Mouse (Mus musculus) layer of hippocampus, postnatal 25 days (tissue): ENCODE measurements at regions not wholly inside any gene's neighbourhood (a gene's known extent, or its start where the extent isn't known, plus 50 kb on each side); places are given as distances from the start of the nearest gene placed in this dataset.
"Not testable (repeated sequence)": the region's sequence is repeated elsewhere in the genome, so short reads cannot be mapped to it uniquely, and the experiment has no call there.

Source experiments
- DNase-seq, 2 experiments: peaks; one replicate each; pipeline ENCODE4 v3.0.0; 2022; ENCODE audit warnings: mixed read lengths in 2 of 2, low spot score in 1 of 2; ENCODE audit errors: extremely low spot score in 1 of 2

DNA sequence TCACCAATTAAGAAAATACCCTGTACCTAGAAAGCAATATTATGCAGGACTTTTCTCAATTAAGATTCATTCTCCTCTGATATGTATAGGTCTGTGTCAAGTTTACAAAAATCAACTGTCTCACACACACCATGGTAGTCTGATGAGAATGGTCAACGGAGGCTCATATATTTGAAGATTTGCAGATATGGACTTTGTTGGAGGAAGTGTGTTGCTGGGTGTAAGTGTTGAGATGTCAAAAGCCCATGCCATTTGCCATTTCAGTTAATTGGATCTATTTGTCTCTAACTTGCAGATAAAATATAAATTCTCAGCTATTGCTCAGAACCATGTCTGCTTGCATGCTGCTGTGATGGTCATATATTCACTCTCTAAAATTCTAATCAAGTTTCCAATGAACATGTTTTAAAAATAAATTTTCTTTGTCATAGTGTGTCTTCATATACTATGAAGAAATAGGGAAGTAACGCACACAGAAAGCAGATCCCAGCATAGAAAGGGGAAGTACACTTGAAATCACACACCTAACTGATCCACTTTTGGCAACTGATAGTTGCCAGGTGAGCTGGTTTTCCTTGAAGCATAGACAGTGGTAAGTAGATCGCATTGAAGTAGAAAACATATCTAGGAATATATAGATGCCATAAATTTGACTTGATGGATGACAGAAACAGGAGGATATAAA, 326.4 kb downstream of the Gm11232 start:
- DNase-seq = no peak

DNA sequence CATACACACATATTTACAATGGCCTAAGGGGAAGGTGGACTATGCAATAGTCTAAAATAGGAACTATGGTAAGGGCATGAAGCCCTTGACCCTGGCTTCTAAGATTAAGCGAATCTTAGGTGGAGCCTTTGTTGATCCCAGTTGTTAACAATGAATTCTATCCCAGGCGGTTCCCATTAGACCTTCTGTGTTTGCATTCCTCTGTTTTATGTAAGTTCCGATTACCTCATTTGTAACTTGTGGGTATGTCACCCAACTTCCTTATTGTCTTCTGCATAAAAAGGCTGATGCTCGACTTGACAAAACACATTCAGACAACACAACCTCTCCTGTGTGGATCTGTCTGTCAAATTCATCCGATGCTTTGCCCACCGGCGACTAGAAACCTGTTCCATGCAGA, 335.6 kb downstream of the Gm11232 start:
- DNase-seq = not testable (repeated sequence)

- no peak for DNase-seq
These were observed 347.9 kb downstream of the Gm11232 start for GRCm38 (mm10) chr4:71409867-71410266.

- DNase-seq = no peak
These were observed 367.3 kb downstream of the Gm11232 start for GRCm38 (mm10) chr4:71390444-71390843.

- no peak for DNase-seq
These were observed 388.5 kb downstream of the Gm11232 start for GRCm38 (mm10) chr4:71369276-71369675.

DNA sequence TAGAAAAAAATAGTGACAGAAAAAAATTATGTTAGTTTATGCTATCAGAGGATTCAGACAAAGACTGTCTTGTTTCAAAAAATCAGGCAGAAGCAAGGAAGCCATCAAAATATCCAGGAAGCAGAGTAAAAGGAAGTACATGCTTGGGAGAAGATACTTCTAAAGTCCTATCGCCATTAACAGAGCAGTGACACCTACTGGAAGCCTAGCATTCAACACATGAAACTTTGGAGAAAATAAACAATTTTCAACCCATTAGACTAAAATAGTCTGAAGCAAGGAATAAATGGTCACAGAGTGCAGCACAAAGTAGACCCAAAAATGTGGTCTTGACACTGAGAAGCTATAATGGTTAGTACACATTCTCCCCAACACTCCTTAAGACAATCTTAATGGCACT, 394.0 kb downstream of the Gm11232 start:
- DNase-seq = no peak

GRCm38 (mm10) chr4:71357626-71358025, 400.1 kb downstream of the Gm11232 start:
- DNase-seq = no peak

- no peak for DNase-seq
These were observed 401.1 kb downstream of the Gm11232 start for GRCm38 (mm10) chr4:71356714-71357113.

- DNase-seq = no peak
These were observed 401.5 kb downstream of the Gm11232 start for GRCm38 (mm10) chr4:71356310-71356709.

- DNase-seq = no peak
These were observed 405.9 kb downstream of the Gm11232 start for GRCm38 (mm10) chr4:71351880-71352279.

GRCm38 (mm10) chr4:71343068-71343467, 414.7 kb downstream of the Gm11232 start:
- DNase-seq = no peak

GRCm38 (mm10) chr4:71338582-71338981, 419.2 kb downstream of the Gm11232 start:
- DNase-seq = no peak

DNA sequence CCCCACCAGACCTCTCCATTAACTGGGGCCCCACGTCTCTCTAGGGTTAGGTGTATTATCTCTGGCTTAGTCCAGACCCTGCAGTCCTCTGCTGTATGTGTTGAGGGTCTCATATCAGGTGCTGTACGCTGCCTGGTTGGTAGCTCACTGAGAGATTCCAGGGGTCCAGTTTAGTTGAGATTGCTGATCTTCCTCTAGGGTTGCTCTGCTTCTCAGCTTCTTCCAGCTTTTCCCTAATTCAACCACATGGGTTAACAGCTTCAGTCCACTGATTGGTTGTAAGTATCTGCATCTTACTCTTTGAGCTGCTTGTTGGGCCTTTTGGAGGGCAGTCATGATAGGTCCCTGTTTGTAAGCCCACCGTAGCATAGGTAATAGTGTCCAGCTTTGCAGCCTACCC, 425.1 kb downstream of the Gm11232 start:
- DNase-seq = no peak

- DNase-seq = peak in 1 of 2 experiments; percentile 34
These were observed 425.7 kb downstream of the Gm11232 start for GRCm38 (mm10) chr4:71332018-71332417.

DNA sequence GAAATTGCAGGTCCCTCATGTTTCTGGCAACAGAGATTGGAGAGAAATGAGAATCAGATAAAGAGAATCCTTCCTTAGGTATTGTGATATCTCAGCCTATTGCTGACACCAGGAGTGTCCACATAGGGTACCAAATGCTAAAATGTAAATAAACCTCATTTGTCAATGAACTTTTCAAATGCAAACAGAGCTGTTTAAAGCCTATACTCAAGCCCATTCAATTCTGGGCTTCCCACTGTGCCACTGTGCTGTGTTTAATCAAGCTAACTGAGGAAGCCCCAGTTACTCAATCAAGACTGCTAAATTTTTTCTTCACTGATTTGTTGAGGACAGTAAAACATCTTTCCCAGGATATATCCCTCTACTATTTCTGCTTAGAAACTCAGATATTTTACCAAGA, 441.2 kb downstream of the Gm11232 start:
- no peak for DNase-seq

- DNase-seq = no peak
These were observed 450.6 kb downstream of the Gm11232 start for GRCm38 (mm10) chr4:71307176-71307612.

DNA sequence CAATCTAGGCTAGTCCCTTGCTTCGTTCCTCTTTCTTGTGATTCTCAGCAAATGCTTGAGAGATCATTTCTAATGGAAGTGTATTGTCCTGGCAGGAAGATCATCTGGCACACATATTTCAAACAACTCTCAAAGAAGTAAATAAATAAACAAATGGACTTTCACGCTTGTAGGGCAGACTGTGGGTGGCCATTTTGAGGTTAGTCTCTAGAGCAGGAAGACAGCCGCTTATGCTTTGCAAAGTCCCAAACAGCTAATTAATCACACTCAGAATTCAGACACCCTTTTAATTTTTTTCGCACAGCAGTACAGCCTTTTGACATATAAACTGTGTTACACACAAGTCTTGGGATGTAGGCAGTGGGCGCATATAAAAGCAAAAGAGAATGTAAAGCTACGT, 451.1 kb downstream of the Gm11232 start:
- DNase-seq = no peak

DNA sequence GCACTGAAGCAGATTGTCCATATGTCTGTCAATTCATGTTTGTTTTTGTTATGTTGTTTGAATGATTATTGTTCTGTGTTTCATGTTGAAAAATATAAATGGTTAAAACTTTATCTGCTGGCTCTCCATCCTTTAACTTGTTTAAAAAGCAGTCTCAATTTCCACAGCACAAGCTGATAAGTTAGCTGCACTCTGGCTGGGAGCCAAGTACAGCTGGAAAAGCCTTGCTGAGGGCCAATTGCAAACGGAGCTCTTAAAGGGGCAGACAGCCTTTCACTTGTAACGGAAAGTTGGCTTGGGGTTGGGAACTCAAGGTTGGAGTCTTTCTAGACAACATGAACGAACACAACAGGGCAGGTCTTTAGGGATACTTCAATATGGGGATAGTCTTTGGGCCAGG, 462.0 kb downstream of the Gm11232 start:
- not testable (repeated sequence) for DNase-seq

- no peak for DNase-seq
These were observed 466.0 kb downstream of the Gm11232 start for GRCm38 (mm10) chr4:71291741-71292149.

DNA sequence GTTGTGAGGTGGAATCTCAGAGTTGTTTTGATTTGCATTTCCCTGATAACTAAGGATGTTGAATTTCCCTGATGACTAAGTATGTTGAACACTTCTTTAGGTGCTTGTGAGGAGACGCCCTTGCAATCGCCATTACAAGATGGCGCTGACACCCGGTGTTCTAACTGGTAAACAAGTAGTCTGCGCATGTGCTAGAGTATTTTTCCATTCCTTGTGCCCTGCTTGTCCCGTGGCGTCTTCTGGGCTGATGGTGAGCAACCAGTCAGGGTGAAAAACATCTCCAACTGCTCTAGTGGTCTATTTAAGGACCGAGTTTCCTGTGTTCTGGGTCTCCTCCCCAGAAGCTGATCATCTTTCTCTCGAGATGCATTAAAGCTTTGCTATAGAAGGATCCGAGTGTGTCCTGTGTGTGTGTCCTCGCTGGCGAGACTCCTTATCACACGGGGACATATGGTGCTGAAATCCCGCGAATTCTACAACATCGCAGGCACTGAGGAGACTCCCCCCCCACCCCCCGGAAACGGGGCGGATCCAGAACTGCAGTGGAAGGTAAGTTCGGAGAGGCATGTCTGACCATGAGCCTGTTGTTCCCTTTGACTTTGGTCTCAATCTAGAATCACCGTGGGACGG, 466.5 kb downstream of the Gm11232 start:
- DNase-seq = not testable (repeated sequence)

DNA sequence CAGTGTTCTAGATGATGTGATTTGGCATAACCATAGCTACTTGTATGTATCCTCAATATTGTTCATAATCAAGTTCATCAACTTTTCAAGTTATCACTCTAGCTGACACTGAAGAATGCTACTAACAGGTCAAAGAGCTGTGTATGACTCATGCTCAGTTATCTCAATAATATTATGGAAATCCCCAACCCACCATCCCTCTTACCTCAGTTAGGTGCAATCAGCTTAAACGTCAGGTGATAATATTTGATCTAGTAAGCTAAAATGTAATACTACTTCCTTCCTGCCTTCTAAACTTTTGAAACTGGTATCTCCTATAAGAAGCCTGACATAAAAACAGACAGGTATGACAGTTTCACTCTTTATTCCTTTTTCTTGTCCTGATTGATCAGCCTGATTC, 474.6 kb downstream of the Gm11232 start:
- no peak for DNase-seq

GRCm38 (mm10) chr4:71279710-71280109, 478.1 kb downstream of the Gm11232 start:
- DNase-seq = no peak
